Mouse (Mus musculus) left cerebral cortex, adult 18-20 months (tissue): ENCODE results near the gene Znfx1. TPM values are rescaled to one million over a fixed set of nuclear protein-coding genes. Genes with fewer than 3 reads are reported as not detected.

Source experiments
- DNase-seq, 2 experiments: peaks; one replicate each; pipeline ENCODE4 v3.0.0; 2021 to 2022; ENCODE audit warnings: low spot score in 2 of 2, mixed read lengths in 1 of 2
- total RNA-seq, 2 experiments: library from RNA; stranded (reverse); gene quantifications; 2 replicates each; pipeline ENCODE4 v1.2.3; 2021

Gene Znfx1
- total RNA-seq, 2 experiments from 2014 or later = 77.2 to 78.9 TPM

GRCm38 (mm10) chr2:166995796-166996532 lies 66.9 kb downstream of the Znfx1 start, which contains the start of gene Stau1:
TSS of gene Stau1 (minus strand) at chr2:166996299.
- DNase-seq = peak; percentile 91 to 96

GRCm38 (mm10) chr2:166995021-166995795 lies 67.6 kb downstream of the Znfx1 start:
- DNase-seq = peak in 1 of 2 experiments; percentile 25

GRCm38 (mm10) chr2:166991945-166992344 lies 70.9 kb downstream of the Znfx1 start:
- DNase-seq = no peak

GRCm38 (mm10) chr2:166990861-166991260 lies 72.0 kb downstream of the Znfx1 start:
- DNase-seq = no peak

Other genes starting within 250 kb of the Znfx1 start
- gene Cse1l, start 157.0 kb downstream of the Znfx1 start, total RNA-seq = 10 to 100 TPM; 59.9 to 61.3 TPM
- 10 to 100 TPM; 71.0 to 73.2 TPM for gene Stau1, start 66.7 kb downstream of the Znfx1 start, total RNA-seq
- gene Ddx27, start 47.8 kb downstream of the Znfx1 start, total RNA-seq = 10 to 100 TPM; 27.8 to 28.6 TPM
- 100 to 1,000 TPM; 197 to 205 TPM for gene Kcnb1, start 127.1 kb upstream of the Znfx1 start, total RNA-seq
- 1 to 10 TPM; 1.5 to 2.4 TPM for gene Ptgis, start 177.6 kb upstream of the Znfx1 start, total RNA-seq